Mouse (Mus musculus) midbrain, embryonic 12.5 days (tissue): ENCODE measurements around the gene Gng7. TPM values are rescaled to one million over a fixed set of nuclear protein-coding genes. Genes with fewer than 3 reads are reported as not detected.

Source experiments
- ATAC-seq: fragments of 200-750 bp; cut with Nextera tagmentation; 2 replicates; pipeline ENCODE4 v1.8.0; 2017; ENCODE audit warnings: low read depth, moderate TSS enrichment, moderate library complexity; ENCODE audit not compliant: low FRiP score
- H3K27ac ChIP-seq: fragments of 300-500 bp; sonication (generic); replicated peaks from 2 replicates; pipeline ENCODE4 v1.5.1; 2016; ENCODE audit warnings: mild to moderate bottlenecking
- H3K27me3 ChIP-seq: fragments of 300-500 bp; sonication (generic); 2 replicates; pipeline ENCODE4 v1.6.1; 2016; ENCODE audit warnings: mild to moderate bottlenecking
- H3K36me3 ChIP-seq: fragments of 300-500 bp; sonication (generic); 2 replicates; pipeline ENCODE4 v1.6.1; 2016
- H3K4me1 ChIP-seq: fragments of 300-500 bp; sonication (generic); 2 replicates; pipeline ENCODE4 v1.6.1; 2016
- H3K4me2 ChIP-seq: fragments of 300-500 bp; sonication (generic); replicated peaks from 2 replicates; pipeline ENCODE4 v1.6.1; 2016; ENCODE audit warnings: mild to moderate bottlenecking, moderate library complexity
- H3K4me3 ChIP-seq: fragments of 300-500 bp; sonication (generic); 2 replicates; pipeline ENCODE4 v1.5.1; 2016; ENCODE audit warnings: mild to moderate bottlenecking
- H3K9ac ChIP-seq: fragments of 300-500 bp; sonication (generic); replicated peaks from 2 replicates; pipeline ENCODE4 v1.6.1; 2016; ENCODE audit warnings: mild to moderate bottlenecking, moderate library complexity
- H3K9me3 ChIP-seq: fragments of 300-500 bp; sonication (generic); 2 replicates; pipeline ENCODE4 v1.6.1; 2016; ENCODE audit warnings: mild to moderate bottlenecking
- WGBS: fragments of 180-500 bp; shearing (Covaris S2); methylation state at CpG from one replicate; pipeline ENCODE4 v1.1.7; 2016; 5-methylcytosine and 5-hydroxymethylcytosine counted together
- polyA plus RNA-seq: library from polyadenylated mRNA; unstranded; fragments of >200 nt; fragmentation: Nextera tagmentation; extraction: Ambion mirVana; gene quantifications from 2 replicates; pipeline ENCODE4 v1.2.1, GENCODE M21; 2016

Gene Gng7
- polyA plus RNA-seq, 1 experiment from 2014 or later, result 8.8 TPM

- no peaks in the 10 kb centered on the region for H3K36me3 ChIP-seq
- ATAC-seq, result no peak
- 95% methylated on average over 1 of the region's 1 CpGs for WGBS
- no peaks in the 10 kb centered on the region for H3K27me3 ChIP-seq
- no peak overlapping the region for H3K9ac ChIP-seq
- no peaks in the 10 kb centered on the region for H3K9me3 ChIP-seq
- no peak overlapping the region for H3K4me2 ChIP-seq
- H3K4me1 ChIP-seq, result peaks cover 5% of the 10 kb centered on the region
- no peak overlapping the region for H3K27ac ChIP-seq
- H3K4me3 ChIP-seq, result no peak overlapping the region
These were observed 41.0 kb downstream of the Gng7 start for GRCm38 (mm10) chr10:80973722-80974121.

- Histone ChIP-seq H3K36me3 (no peaks in the 10 kb centered on the region), H3K4me3 (no peak overlapping the region), H3K9ac (no peak overlapping the region), H3K27me3 (no peaks in the 10 kb centered on the region), H3K9me3 (no peaks in the 10 kb centered on the region), H3K27ac (no peak overlapping the region), H3K4me1 (peaks cover 5% of the 10 kb centered on the region), H3K4me2 (no peak overlapping the region)
- no peak for ATAC-seq
- 65% methylated on average over 11 of the region's 11 CpGs for WGBS
These were observed 42.4 kb downstream of the Gng7 start for GRCm38 (mm10) chr10:80972071-80972987.

- no peaks in the 10 kb centered on the region for H3K36me3 ChIP-seq
- no peak overlapping the region for H3K9ac ChIP-seq
- peaks cover 5% of the 10 kb centered on the region for H3K4me1 ChIP-seq
- H3K27ac ChIP-seq, result no peak overlapping the region
- no peak overlapping the region for H3K4me3 ChIP-seq
- H3K27me3 ChIP-seq, result no peaks in the 10 kb centered on the region
- 84% methylated on average over 15 of the region's 15 CpGs for WGBS
- H3K9me3 ChIP-seq, result no peaks in the 10 kb centered on the region
- H3K4me2 ChIP-seq, result no peak overlapping the region
- no peak for ATAC-seq
These were observed 43.2 kb downstream of the Gng7 start for GRCm38 (mm10) chr10:80971533-80971932.

GRCm38 (mm10) chr10:80970159-80970558, 44.6 kb downstream of the Gng7 start:
- peaks cover 5% of the 10 kb centered on the region for H3K4me1 ChIP-seq
- H3K27me3 ChIP-seq, result no peaks in the 10 kb centered on the region
- WGBS, result 84% methylated on average over 8 of the region's 8 CpGs

GRCm38 (mm10) chr10:80969298-80969697, 45.4 kb downstream of the Gng7 start:
- no peak for ATAC-seq
- H3K4me3 ChIP-seq, result no peak overlapping the region
- WGBS, result 76% methylated on average over 3 of the region's 3 CpGs
- H3K36me3 ChIP-seq, result no peaks in the 10 kb centered on the region
- H3K9me3 ChIP-seq, result no peaks in the 10 kb centered on the region
- no peaks in the 10 kb centered on the region for H3K27me3 ChIP-seq
- H3K27ac ChIP-seq, result no peak overlapping the region
- peaks cover 5% of the 10 kb centered on the region for H3K4me1 ChIP-seq
- no peak overlapping the region for H3K9ac ChIP-seq
- H3K4me2 ChIP-seq, result no peak overlapping the region

More at GRCm38 (mm10) chr10:80970159-80970558, 44.6 kb downstream of the Gng7 start:
- Histone ChIP-seq H3K4me3 (no peak overlapping the region), H3K4me2 (no peak overlapping the region), H3K36me3 (no peaks in the 10 kb centered on the region), H3K9me3 (no peaks in the 10 kb centered on the region), H3K27ac (no peak overlapping the region), H3K9ac (no peak overlapping the region)
- no peak for ATAC-seq

- Histone ChIP-seq H3K9ac (no peak overlapping the region), H3K27me3 (no peaks in the 10 kb centered on the region), H3K4me3 (no peak overlapping the region), H3K27ac (no peak overlapping the region), H3K4me1 (peaks cover 5% of the 10 kb centered on the region), H3K36me3 (no peaks in the 10 kb centered on the region), H3K4me2 (no peak overlapping the region), H3K9me3 (no peaks in the 10 kb centered on the region)
- WGBS, result 89% methylated on average over 4 of the region's 4 CpGs
- no peak for ATAC-seq
These were observed 46.6 kb downstream of the Gng7 start for GRCm38 (mm10) chr10:80968106-80968505.

- H3K4me2 ChIP-seq, result no peak overlapping the region
- H3K9ac ChIP-seq, result no peak overlapping the region
- no peaks in the 10 kb centered on the region for H3K4me1 ChIP-seq
- no peak overlapping the region for H3K27ac ChIP-seq
- H3K4me3 ChIP-seq, result no peak overlapping the region
- ATAC-seq, result no peak
- H3K27me3 ChIP-seq, result no peaks in the 10 kb centered on the region
- H3K9me3 ChIP-seq, result no peaks in the 10 kb centered on the region
- no peaks in the 10 kb centered on the region for H3K36me3 ChIP-seq
- WGBS, result 68% methylated on average over 3 of the region's 3 CpGs
These were observed 47.6 kb downstream of the Gng7 start for GRCm38 (mm10) chr10:80967101-80967656.

GRCm38 (mm10) chr10:80966296-80966695, 48.4 kb downstream of the Gng7 start:
- Histone ChIP-seq H3K4me1 (no peaks in the 10 kb centered on the region; the same call in 1 of the 2 replicates), H3K27ac (no peak overlapping the region), H3K4me2 (no peak overlapping the region), H3K9ac (peak overlapping the region; percentile 31; the same call in 1 of the 2 replicates), H3K4me3 (no peak overlapping the region), H3K27me3 (peaks cover 6% of the 10 kb centered on the region), H3K9me3 (no peaks in the 10 kb centered on the region), H3K36me3 (no peaks in the 10 kb centered on the region)
- no peak for ATAC-seq
- 68% methylated on average over 12 of the region's 12 CpGs for WGBS

GRCm38 (mm10) chr10:80963031-80963975, 51.4 kb downstream of the Gng7 start:
- H3K9me3 ChIP-seq, result no peaks in the 10 kb centered on the region
- no peak overlapping the region for H3K4me2 ChIP-seq
- H3K4me1 ChIP-seq, result no peaks in the 10 kb centered on the region; the same call in 1 of the 2 replicates
- no peak overlapping the region for H3K9ac ChIP-seq
- no peak overlapping the region for H3K27ac ChIP-seq
- WGBS, result 55% methylated on average over 12 of the region's 12 CpGs
- peaks cover 16% of the 10 kb centered on the region for H3K27me3 ChIP-seq
- no peak for ATAC-seq
- no peak overlapping the region for H3K4me3 ChIP-seq
- no peaks in the 10 kb centered on the region for H3K36me3 ChIP-seq

GRCm38 (mm10) chr10:80962585-80962984, 52.2 kb downstream of the Gng7 start:
- H3K27me3 ChIP-seq, result peaks cover 16% of the 10 kb centered on the region
- no peaks in the 10 kb centered on the region; the same call in 1 of the 2 replicates for H3K4me1 ChIP-seq
- H3K36me3 ChIP-seq, result no peaks in the 10 kb centered on the region
- no peak overlapping the region for H3K4me3 ChIP-seq
- no peak for ATAC-seq
- no peaks in the 10 kb centered on the region for H3K9me3 ChIP-seq
- no peak overlapping the region for H3K9ac ChIP-seq
- H3K27ac ChIP-seq, result no peak overlapping the region
- 82% methylated on average over 5 of the region's 5 CpGs for WGBS
- H3K4me2 ChIP-seq, result no peak overlapping the region

- ATAC-seq, result no peak
These were observed 52.7 kb downstream of the Gng7 start for GRCm38 (mm10) chr10:80962051-80962472.

More at GRCm38 (mm10) chr10:80962051-80962472, 52.7 kb downstream of the Gng7 start:
- no peak overlapping the region for H3K4me2 ChIP-seq
- no peaks in the 10 kb centered on the region for H3K36me3 ChIP-seq
- no peaks in the 10 kb centered on the region; the same call in 1 of the 2 replicates for H3K4me1 ChIP-seq
- H3K27ac ChIP-seq, result no peak overlapping the region
- 55% methylated on average over 10 of the region's 10 CpGs for WGBS
- H3K27me3 ChIP-seq, result peaks cover 16% of the 10 kb centered on the region
- H3K9me3 ChIP-seq, result no peaks in the 10 kb centered on the region
- H3K4me3 ChIP-seq, result no peak overlapping the region
- H3K9ac ChIP-seq, result no peak overlapping the region
